Mouse (Mus musculus): ENCODE data around the gene Gpr84.
A peak's percentile ranks its signal among the peaks of the same experiment; 100 is the strongest.

- no peak for TF ChIP-seq POLR2A (IDR thresholded peaks at IDR 0.05; ENCODE audit: extremely low read depth, insufficient read depth, low read length)
- peak; percentile 30; the same call in 1 of the 2 replicates for TF ChIP-seq CTCF (IDR thresholded peaks at IDR 0.05; ENCODE audit: extremely low read depth, insufficient read depth, low read length)
Measured at GRCm38 (mm10) chr15:103280817-103281464, 29.5 kb downstream of the Gpr84 start.
